15 mouse cellular contexts compared by ENCODE assay signal in genomic region chrX:42194608-42195007, GRCm38 (mm10).
"Had no signal": no experiment of that assay in that cellular context is flagged by ENCODE, and none has a peak within 500 bp of the region (broad histone marks: within the 10 kb centered on the region; RNA-seq: fewer than 3 reads in every experiment).

No protein-coding gene starts in this region.

- H3K27ac ChIP-seq: lung, embryonic 15.5 days; macrophage; midbrain, embryonic 13.5 days; midbrain, embryonic 15.5 days; neural tube, embryonic 12.5 days; stomach, embryonic 15.5 days; stomach, postnatal 0 days had no signal

- H3K4me1 ChIP-seq: lung, embryonic 15.5 days; midbrain, embryonic 13.5 days; midbrain, embryonic 15.5 days; neural tube, embryonic 12.5 days; stomach, embryonic 15.5 days had no signal

- DNase-seq: liver, postnatal 0 days; lung, adult 2 months; lung, postnatal 14 days; lung, postnatal 36 days; right cerebral cortex, postnatal 14 days; thymus, postnatal 36 days had no signal

- H3K36me3 ChIP-seq: lung, embryonic 15.5 days; midbrain, embryonic 13.5 days; midbrain, embryonic 15.5 days; neural tube, embryonic 12.5 days; stomach, embryonic 15.5 days had no signal

- ATAC-seq: liver, postnatal 0 days; lung, postnatal 0 days; midbrain, embryonic 13.5 days; midbrain, embryonic 15.5 days had no signal

- H3K4me3 ChIP-seq: lung, embryonic 15.5 days; megakaryocyte, embryonic 14.5 days; midbrain, embryonic 13.5 days; midbrain, embryonic 15.5 days; neural tube, embryonic 12.5 days; stomach, embryonic 15.5 days had no signal

- H3K27me3 ChIP-seq: lung, embryonic 15.5 days; megakaryocyte, embryonic 14.5 days; midbrain, embryonic 13.5 days; midbrain, embryonic 15.5 days; neural tube, embryonic 12.5 days; stomach, embryonic 15.5 days had no signal
